Mouse (Mus musculus): ENCODE data around the gene Prickle2.

- TF ChIP-seq CTCF (IDR thresholded peaks at IDR 0.05; ENCODE audit: control insufficient read depth, insufficient read depth, insufficient replicate concordance, low read depth, low read length) (no peak), POLR2A (IDR thresholded peaks at IDR 0.05; ENCODE audit: control insufficient read depth, low read depth, low read length) (no peak)
These were observed 228.3 kb downstream of the Prickle2 start for GRCm38 (mm10) chr6:92477621-92478020.

Measured in testis, adult 2 months (tissue).